Mouse (Mus musculus) cerebral cortex, adult 2 months (tissue): ENCODE data around the gene Itpr2.

Experiments
- WGBS: fragments of 180-500 bp; shearing (Covaris S2); methylation state at CpG from one replicate; pipeline ENCODE4 v1.1.7; 2018; 5-methylcytosine and 5-hydroxymethylcytosine counted together

Itpr2 gene

DNA sequence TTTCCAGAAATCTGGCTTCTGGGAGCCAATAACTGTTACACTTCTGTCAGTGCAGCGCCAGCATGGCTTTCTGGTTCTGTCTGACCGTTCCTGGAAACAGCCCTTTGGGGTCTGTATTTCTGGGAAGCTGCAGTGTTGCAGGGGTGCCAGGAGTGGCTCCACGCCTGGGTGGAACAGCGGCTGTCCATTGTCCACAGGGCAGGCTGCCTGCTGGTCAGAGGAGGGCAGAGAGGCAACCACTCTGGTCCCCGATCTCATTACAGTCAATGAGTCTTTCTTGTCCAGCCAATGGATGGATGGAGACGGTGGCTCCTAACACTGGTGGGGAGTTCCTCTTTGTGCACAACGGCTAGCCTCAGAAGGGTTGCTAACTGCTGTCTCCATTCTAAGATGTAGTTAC, 150.2 kb downstream of the Itpr2 start:
- WGBS = 66% methylated on average over 7 of the region's 7 CpGs

DNA sequence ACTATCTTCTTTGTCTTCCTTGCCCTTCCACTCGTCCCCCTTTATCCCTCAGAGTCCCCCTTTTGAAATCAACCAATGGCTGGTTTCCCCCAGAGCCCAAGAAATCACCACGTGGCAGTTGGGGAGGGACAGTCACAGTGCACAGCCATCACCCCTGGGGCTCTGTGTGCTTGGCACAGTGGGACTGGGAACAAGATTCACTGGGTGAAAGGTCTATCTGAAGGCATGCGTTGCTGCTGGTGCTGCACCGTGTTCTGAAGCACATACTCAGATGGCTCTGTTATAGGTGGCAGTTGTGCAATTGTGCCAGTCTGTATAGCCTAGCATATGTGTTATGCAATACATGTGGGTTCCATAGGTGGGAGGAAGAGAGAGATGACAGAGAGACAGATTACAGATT, 154.5 kb downstream of the Itpr2 start:
- 55% methylated on average over 4 of the region's 4 CpGs for WGBS

- WGBS = 96% methylated on average over 8 of the region's 8 CpGs
Measured at GRCm38 (mm10) chr6:146346545-146347195, 155.4 kb downstream of the Itpr2 start.

DNA sequence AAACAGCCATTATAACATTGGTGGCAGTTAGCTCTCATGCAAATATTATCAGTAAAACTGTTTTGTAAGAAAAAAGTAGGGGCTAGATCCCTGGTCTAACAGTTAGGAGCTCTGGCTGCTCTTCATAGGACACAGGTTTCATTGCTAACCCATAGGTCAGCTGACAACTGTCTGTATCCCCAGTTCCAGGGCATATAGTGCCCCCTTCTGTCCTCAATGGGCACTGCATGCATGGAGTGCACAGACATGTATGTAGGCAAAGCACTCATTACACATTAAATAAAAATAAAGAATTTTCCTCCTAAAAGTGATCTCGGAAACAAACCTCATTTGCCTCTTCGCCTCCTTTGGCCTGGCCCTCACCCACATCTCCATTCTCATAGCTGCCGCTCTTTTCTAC, 157.3 kb downstream of the Itpr2 start:
- WGBS = 97% methylated on average over 3 of the region's 3 CpGs

GRCm38 (mm10) chr6:146343671-146344384, 158.2 kb downstream of the Itpr2 start:
- 62% methylated on average over 10 of the region's 10 CpGs for WGBS

- 35% methylated on average over 6 of the region's 6 CpGs for WGBS
Measured at GRCm38 (mm10) chr6:146342995-146343394, 159.0 kb downstream of the Itpr2 start.

GRCm38 (mm10) chr6:146341934-146342333, 160.1 kb downstream of the Itpr2 start:
- WGBS = 87% methylated on average over 3 of the region's 3 CpGs

- 88% methylated on average over 3 of the region's 3 CpGs for WGBS
Measured at GRCm38 (mm10) chr6:146341413-146341812, 160.6 kb downstream of the Itpr2 start.

- WGBS = 60% methylated on average over 5 of the region's 5 CpGs
Measured at GRCm38 (mm10) chr6:146340951-146341350, 161.1 kb downstream of the Itpr2 start.

- WGBS = 71% methylated on average over 10 of the region's 10 CpGs
Measured at GRCm38 (mm10) chr6:146339779-146340178, 162.2 kb downstream of the Itpr2 start.

GRCm38 (mm10) chr6:146337237-146337636, 164.8 kb downstream of the Itpr2 start:
- 96% methylated on average over 7 of the region's 7 CpGs for WGBS

- 96% methylated on average over 9 of the region's 9 CpGs for WGBS
Measured at GRCm38 (mm10) chr6:146335191-146335590, 166.8 kb downstream of the Itpr2 start.

DNA sequence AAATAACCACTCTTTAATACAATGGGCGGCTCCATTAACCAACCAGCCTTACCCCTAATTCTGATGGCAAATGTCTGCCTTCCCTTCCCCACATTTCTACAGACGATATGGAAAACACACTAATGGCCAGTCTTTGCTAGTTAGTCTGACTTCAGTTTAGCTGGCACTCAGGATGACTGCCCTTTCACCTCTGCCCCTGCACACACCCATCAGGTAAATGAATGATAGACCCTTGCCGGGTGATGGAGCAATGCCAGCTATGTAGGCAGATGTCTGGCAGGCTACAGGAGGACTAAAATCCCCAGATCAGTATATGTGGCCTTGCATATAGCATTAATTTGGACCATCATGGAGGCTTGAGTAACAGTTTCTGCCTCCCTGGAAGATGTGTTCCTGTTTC, 168.5 kb downstream of the Itpr2 start:
- WGBS = 95% methylated on average over 3 of the region's 3 CpGs

DNA sequence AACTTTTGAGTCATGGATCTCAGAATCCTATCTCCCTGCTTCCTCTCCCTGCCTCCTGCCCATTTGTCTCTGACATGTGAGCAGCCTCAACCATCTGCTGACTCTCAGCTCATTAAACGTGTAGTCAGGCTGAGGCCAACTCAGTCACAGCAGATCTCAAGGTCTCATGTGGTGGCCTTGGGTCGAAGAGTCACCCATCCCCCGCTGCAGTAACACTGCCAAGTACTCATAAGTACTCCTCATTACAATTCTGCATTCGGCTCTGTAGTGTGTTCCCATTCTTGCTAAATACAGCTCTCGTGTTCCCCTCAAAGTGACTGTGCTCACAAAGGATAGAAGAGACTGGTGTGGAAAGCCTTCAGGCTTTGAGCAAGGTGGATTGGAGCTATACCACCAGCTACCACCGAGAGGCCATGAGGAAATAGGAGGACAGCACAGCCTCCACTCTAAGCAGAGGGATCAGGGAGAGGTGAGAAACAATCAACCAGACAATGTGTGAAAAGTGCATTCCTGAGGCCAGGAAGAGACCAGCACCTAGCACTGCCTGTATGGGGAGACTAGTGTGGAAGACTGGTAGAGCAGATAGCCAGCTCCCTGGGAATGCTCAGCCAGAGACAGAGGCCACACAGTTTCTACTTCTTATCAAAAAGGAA, 170.9 kb downstream of the Itpr2 start:
- 52% methylated on average over 6 of the region's 6 CpGs for WGBS

DNA sequence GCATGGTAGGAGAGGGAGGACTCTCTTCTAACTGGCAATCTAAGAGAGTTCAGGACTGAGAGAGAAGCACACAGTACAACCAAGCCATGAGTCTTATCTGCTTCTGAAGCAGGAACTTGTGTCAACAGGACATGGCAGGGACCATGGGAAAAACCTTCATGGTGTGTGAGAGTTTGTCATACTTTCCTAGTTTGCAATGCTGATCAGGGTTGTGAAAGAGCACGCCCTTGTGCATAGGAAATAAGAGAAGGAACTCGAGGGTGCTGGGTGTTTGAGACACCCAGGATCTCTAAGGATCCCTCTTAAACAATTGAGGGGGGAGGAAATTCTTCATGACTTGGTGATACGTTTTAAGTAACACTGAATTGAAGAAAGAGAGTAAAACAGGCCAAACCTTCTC, 172.9 kb downstream of the Itpr2 start:
- WGBS = 87% methylated on average over 3 of the region's 3 CpGs

GRCm38 (mm10) chr6:146326631-146327030, 175.4 kb downstream of the Itpr2 start:
- WGBS = 95% methylated on average over 8 of the region's 8 CpGs

DNA sequence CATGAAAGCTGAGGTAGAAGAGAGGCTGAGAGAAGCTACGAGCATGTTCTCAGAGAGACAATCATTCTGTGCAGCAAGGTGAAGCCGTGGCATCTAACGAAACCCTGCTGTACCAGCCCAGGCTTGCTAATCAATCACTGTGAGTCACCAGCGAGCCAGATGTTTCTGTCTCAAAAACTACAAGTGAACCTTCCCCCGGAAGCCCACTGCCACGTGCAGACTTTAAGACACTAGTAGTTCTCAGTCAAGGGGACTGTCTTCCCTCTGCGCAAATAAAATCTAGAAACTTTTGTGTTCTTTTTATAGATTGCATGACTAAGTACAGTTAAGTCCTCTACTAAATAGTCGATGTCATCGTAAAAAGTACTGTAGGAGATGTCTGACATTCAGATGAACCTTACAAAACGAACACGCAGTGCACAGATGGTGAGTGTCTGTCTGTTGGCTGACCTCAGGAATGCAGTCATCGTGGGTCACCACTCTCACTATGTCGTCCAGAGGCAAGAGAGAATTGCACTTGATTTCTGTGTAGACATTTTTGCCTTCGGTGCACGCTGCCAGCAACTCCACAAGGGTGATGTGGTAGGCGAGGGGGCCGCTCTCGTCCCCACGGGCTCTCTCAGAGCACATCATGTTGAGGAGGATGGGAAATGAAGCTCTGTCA, 177.3 kb downstream of the Itpr2 start:
- WGBS = 79% methylated on average over 19 of the region's 19 CpGs

DNA sequence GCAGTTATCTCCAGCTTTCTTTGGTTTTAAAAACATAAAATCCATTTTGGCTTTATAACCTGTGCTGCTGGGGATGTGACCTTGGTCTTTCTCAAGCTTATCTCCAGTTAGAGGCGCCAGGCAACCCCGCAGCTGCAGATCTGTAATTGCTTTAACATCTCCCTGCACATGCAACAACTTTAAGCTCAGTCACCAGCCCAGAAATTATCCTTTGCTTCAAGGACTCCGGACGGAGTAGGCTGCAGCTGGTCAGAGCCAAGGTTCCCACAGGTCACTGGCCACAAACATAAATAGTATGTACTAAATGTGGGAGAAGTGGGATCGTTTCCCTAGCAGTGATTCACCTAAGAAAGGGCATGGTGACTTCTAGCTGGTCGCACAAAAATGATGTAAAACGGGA, 179.5 kb downstream of the Itpr2 start:
- 83% methylated on average over 7 of the region's 7 CpGs for WGBS

DNA sequence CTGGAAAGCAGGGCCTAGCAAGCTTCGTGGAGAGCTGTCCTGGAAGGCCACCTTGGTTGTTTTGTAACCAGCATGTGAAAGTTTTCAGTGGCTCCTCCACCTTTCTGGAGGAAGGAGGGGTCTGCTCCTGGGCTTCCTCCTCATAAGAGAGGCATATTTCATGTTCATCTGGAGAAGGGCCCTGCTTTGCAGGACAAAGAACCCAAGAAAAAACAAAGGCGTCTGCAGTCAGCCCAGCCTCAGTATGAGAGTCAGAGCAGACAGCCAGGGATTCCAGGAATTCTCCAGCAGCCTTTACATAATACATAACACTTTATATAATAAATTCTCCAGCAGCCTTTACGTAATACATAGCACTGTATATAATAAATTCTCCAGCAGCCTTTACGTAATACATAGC, 180.1 kb downstream of the Itpr2 start:
- 49% methylated on average over 4 of the region's 4 CpGs for WGBS

- WGBS = 95% methylated on average over 6 of the region's 6 CpGs
Measured at GRCm38 (mm10) chr6:146316415-146316814, 185.6 kb downstream of the Itpr2 start.

GRCm38 (mm10) chr6:146315153-146315552, 186.9 kb downstream of the Itpr2 start:
- WGBS = 86% methylated on average over 8 of the region's 8 CpGs

DNA sequence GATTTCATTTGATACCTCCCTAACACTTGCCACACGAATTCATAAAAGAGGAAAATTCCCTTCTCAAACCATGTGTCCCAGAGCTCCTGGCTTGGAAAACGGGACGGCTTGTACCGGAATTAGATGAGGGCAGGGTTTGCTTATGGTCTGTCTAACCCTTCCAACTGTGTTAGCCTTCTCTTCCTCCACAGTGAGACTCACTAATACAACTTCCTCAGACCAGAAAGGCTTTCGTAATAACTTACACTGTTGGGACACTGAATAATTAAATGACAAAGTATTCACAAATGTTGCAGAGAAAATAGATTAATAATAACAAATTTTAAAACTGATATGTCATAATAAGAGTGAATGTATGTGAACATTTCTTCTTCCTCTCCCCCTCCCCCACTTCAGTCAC, 187.7 kb downstream of the Itpr2 start:
- 87% methylated on average over 5 of the region's 5 CpGs for WGBS
